Mouse (Mus musculus) kidney, postnatal 14 days (tissue): ENCODE measurements at regions not wholly inside any gene's neighbourhood (a gene's known extent, or its start where the extent isn't known, plus 50 kb on each side); places are given as distances from the start of the nearest gene placed in this dataset.

ENCODE experiments used
- DNase-seq: peaks from one replicate; pipeline ENCODE4 v3.0.0; 2022; ENCODE audit warnings: mixed read lengths

DNA sequence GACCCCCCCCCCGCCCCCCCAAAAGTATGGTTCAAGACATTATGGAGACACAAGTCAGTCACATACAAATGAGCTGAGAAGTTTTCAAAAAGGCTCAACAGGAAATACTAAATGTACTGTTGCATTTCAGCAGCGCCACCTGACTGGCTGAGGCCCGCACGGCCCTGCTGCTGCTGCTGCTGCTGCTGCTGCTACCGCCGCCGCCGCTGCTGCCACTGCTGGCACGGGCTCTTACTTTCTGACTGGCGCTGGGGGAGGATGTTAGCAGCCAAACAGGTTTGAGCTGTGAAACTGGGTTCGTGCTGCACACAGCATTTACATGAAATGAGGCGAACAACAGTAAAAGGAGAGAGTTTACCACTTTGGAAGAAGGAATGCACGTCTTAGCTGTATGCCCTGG is 167.3 kb upstream of the Lrig3 start:
- peak; percentile 12 for DNase-seq

DNA sequence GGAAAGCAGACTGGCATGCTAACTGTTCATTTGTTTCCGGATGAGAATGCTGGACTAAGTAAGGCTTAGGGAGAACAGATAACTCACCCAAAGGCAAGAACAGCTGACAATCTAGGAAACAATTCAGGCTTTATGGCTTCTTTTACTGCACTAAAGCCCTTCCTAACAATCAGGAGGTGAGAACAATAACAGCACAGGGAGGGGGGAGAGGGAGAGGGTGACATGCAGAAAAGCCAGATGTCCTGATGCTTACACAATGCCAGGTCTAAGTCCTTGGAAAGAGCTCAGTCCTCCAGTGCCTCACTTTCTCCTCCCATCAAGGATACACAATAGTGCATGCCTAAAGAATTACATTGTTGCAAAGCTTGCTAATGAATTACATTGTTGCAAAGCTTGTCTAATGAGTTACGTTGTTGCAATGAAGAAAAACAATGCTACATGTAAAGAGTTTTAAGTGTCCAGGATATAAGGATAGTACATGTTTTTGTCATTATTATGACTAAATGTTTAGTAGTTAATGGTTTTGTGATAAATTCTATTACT is 165.3 kb upstream of the Lrig3 start:
- DNase-seq, result no peak

DNA sequence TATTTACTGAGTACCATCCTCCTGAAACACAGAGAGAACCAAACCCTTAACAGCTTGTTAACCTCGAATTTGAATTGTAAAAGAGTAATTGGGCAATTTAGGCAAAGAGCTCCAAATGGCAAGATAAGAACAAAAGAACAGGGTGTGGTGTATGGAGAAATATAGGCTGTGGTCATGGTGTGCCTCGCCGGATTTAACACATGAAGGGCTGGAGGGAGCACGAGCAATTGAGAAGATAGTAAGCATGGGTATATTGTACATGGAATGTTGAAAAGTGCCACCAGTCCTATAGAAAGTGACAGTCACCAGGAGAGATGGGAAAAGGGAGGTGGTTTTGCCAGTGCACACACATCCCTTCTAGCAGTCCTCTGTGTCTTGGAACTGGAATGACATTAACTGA is 164.5 kb upstream of the Lrig3 start:
- DNase-seq, result no peak

DNA sequence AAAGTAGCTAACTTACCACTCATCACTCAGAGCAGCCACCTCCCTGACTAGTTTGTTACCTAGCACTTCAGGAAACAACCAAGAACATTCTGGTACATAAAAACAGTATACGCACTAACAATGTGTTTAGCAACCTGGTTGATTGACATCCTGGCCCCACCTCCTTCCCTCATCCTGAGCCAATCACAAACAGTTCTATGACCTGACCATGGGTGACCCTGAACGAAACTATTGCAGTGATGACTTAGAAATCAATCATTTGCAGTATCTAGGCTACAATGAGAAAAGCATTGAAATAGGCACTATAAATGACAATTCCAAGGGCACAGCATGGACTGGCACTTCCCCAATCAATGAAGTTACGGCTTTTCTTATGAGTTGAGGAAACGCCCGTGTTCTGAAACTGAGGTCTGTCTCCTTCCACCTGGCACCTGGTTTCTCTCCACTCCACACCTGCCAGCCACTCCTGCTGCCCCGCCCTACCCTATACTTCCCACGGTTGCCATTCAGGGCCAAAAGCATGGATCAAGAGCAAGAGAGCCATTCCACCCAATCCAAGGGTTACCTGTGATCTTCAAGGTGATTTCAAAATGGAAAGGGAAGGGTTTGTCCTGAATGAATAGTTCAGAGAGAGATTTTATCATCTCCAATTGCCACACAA is 162.9 kb upstream of the Lrig3 start:
- DNase-seq, result no peak

DNA sequence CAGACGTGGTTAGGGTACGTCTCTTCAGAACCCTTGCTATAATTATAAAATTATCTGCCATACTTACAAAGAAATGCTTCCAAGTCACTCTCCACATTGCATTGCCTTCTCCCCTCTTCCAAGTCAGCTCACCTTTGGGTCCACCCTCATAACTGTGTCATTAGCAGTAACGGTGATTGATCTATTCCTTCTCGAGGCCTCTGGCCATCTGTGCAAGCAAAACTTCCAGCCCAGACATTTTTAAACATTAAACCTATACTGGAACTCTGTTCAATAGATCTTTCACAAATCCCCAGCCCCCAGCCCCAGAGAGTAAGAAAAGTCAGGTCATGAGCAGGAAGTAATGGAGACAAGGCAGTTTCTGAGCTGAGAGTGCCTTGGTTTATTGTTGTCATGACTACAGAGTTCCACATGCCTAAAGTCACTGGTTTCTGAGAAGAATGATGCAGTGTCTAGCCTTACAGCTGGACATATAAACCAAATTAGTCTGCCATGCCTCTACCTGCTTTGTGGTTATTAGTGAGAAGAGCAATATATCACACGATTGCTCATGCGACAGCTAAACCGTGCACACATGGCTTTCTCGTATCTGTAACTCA is 156.1 kb upstream of the Lrig3 start:
- no peak for DNase-seq

DNA sequence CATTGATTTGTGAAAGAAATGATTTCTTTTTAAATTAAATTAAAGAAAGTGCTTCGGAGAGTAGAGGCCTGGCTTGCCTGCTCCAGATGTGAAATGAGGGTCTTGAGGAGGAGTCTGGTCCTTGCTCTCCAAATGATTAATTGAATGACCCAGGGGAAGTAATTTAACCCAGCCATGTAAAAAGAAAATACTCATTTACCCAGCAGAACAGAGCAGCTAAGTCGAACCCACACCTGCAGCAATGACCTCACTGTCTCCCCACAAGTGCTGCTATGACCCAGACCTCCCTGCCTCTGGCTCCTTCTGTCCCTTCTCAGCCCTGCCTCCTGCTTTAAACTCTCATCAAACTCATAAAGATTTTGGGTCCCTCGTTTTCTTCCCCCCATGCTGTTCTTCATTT is 155.4 kb upstream of the Lrig3 start:
- no peak for DNase-seq

DNA sequence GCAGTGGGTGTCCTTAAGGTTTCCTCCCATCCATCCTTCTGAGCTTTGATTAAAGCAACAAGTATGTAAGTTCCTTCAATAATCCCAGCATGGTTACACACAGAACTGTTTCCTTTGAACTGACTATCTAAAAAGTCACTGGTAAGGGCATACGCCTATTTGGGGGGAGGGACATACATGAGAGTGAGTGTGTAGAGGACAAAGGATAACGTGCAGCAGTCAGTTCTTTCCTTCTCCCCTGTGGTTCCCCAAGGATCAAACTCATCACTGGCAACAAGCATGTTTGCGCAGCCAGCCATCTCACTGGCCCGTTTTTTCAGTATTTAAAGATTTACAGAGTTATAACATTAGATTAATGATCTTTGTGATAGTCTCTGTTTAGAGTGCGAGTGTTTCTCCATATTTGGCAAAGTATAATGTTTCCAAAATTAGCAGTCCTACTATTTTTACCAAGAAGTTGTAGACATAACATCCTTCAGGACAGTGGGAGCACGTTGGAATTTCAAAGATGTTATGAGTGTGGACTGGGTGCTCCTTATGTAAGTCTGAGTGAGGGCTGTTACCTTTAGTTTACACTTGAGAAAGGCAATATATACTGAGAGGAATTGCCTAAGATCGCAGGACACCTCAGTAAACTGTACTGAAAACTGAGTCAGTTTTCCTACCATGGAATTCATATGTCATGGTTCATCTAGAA is 151.6 kb upstream of the Lrig3 start:
- DNase-seq, result no peak

DNA sequence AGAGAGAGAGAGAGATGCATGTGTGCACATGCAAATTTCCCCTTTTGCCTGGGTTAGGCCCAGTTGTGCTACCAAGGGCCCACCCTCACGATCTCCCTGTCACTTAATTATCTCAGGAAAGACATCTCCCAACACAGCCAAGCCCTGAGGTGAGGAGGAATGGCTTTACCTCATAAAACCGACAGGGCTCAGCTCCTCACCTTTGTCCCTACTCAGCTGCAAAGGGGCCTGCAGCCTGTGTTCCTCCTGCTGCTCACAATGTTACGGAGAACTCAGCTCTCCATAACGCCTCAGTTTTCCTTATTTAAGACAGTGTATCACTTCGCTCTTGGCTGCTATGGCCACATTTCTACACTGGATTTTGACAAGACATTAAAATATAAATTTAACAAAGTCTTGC is 133.8 kb upstream of the Lrig3 start:
- no peak for DNase-seq

DNA sequence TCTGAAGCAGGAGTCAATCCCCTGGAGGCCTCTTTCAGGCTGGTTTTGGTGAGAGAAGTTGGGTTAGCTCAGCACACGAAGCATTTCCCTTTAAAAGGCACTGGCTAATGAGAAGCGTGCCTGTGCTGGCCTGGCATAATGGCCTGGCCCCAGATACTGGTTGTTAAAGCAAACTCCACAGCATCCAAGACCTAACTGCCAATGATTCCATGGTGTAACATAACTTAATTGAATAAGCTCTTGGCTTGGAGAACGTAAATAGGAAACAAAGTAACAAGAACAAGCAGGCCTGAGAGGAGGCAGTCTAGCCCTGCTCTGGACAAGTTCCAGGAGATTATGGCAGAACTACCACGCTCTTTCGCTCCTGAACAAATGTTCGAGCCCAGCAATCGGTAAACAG is 133.2 kb upstream of the Lrig3 start:
- no peak for DNase-seq

DNA sequence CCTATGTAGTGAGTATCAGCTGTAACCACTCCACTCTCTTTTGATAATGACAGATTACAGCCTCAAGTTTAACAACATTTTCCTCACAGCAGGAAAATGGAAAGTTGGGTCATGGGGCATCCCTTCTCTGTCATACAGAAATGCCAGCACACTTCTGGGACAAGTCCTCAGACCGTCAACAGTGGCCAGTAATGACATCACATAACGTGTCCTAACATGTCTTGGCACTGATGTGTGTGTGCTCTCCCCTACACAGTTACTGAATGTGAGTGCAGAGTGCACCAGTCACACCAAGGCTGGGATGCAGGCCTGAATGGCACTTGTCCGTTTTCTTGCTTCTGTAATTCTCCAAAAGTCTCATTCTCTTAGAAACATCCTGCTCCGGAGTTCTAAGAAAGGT is 132.0 kb upstream of the Lrig3 start:
- DNase-seq, result no peak

DNA sequence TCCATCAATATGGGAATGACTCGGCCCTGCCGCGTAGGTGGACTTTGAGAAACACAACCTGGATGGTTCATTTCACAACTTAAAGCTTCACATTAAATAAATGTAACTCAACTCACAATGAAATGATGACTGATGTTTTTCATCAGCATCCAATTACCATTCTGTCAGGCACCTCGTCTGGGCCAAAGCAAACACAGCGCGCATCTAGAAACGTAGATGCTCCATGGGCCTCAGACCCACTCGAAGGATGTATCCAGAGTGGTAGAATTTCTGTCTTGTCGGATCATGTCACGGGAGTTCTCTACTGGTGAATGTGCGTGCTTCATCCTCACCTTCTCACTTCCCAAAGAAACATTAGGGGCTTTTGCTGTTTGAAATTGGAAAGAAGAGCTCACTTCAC is 127.0 kb upstream of the Lrig3 start:
- DNase-seq, result no peak

DNA sequence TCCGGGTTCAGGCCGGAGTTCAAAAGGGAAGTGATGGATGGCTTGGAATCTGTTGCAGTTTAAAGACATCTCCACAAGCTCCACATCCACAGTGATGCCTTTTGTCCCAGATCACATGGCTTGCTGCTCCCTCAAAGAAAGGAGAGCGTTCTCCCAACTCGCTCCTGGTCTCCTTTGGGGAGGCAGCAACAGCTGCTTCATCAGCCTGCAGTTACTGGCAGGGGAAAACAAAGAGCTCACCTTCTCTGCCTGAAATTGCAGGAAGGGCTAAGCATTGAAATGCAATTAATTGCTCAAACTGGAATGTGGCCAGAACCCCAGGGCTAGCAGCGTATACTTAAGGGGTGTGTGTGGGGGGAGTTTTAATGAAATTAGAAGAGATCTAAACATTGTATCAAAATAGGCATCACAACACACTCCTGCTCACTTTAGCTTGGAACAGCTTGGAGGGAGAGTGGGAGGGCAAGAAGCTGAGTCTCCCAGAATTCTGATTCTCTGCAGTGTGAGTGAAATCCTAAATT is 126.3 kb upstream of the Lrig3 start:
- no peak for DNase-seq

DNA sequence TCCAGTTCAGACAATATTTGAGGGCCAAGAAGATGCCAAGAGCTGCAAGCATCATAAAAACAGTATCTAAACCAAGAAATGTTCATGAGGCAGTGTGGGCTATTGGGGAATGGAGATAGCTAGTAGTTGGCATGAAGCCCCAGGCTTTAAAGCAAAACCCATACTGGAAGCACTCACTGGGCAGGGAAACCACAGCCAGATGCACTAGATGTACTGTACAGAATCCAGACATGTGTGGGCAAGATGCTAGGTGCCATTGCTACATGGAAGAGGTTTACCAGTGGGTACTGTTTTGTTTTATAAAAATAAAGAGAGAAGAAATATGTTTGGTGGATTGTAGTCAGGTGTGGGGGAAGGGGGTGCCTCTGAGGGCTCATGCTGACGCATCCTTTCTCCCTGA is 125.6 kb upstream of the Lrig3 start:
- DNase-seq, result no peak

DNA sequence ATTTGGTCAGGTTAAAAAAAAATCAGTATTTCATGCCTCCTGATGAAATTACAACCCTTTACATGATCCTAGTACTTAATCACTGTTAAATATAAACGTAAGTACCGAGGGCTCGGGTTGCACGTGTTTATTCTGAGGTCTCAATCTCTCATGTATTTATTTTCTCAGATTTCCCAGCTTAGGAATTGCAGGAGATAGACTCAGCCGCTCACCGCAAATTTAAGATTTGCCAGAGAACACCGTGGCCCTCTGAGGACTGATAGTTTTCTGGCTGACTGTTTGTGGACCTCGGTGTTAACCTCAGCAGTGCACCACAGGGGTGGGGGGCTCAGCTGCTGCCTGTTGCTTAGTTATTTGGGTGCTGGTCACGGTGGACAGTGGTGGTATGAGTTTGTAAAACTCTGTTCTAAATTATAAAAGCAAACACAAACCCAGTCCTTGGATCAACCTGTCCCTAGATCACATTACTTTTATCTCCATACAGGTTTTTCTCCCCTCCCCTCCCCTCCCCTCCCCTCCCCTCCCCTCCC is 121.6 kb upstream of the Lrig3 start:
- DNase-seq, result no peak

DNA sequence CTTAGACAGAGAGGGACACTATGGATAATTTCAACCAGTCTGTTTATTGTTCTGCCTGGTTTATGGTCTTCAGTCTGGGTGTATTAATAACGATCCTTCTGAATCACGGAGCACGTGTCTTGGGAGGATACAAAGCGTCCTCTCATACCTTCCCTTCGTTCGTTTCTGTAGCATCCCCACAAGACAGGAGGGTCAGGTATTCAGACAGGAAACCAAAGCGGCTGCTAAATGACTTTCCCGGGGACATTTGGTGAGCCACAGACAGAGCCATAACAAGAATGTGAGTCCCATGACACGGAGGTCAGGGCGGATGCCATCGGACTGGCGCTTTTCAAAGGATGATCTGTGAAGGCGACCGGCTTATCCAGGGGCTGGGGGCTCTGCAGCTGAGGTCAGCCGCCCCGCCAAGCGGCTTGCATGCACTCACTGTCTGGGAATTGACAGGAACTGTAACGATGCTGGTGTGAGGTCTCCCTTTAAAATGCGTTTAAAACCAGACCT is 120.9 kb upstream of the Lrig3 start:
- DNase-seq, result no peak

DNA sequence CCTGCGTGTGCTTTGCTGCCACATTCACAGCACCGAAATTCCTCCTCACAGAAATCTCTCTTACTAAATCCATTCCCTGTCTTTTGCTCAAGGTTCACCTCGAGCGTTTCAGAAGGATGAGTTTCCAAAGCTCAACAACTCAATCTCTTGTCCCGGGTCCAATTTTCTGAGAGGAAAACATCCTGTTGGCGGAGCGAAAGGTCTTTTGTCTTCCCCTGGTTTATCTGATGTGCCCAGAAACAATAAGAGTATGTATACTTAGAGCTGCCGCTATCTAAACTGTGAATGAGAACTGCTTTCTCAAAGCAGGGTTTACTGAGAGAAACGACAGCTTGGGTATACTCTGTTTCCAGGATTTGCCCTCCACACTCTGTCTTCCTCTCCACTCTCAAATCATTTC is 115.6 kb upstream of the Lrig3 start:
- DNase-seq, result no peak

DNA sequence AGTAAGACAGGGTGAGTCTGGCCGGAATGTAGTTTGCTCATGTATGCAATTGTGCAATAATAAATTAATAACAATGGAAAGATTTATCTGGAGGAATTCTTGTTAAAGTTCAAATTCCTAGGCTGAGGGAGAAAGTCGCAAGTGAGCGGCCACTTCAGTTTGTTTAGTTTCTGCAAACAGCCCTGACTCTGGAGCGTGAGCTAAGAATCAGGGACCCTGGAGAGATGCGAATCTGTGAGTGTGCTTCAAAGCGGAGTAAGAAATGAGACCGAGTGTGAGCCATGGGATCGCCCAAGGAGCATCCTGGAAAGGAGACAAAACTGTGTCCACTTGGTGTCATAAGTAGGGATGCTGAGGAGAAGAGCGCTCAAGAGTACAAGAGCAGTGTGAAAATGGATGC is 104.2 kb upstream of the Lrig3 start:
- no peak for DNase-seq

DNA sequence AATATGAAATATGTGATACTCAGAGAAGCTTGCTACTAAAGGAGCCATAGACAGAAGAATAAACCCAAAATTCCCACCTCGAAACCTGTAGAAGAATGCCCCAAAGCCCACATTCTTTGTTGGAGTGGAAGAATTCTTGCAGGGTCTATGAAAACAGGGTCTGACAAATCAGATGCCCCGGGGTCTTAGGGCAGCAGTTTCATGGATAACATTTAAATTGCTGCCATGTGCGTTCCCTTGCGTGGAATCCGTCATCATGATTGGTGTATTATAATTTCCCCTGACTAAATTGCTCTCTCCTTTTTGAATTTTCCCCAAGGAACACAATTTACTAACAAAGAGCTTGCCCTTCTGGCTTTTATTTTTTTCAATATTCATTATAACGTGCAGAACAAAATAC is 99.6 kb upstream of the Lrig3 start:
- DNase-seq, result no peak

DNA sequence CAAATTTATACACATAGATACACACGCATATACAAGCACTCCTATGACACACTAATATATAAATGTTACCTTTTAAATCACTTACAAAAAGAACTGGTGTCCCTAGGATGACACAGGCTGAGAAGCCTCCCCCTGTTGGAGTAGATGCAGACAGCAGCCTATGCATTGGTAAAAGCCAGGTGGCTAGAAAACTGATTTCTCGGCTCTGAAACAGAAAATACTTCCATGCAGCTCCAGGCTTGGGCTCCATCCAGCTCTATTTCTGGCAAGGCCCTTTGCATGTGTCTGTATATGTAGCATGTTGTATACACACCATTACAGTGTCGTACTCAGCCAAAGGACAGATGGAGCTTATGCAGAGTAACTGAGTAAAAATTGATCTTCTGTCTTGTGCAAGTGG is 81.4 kb upstream of the Lrig3 start:
- no peak for DNase-seq

DNA sequence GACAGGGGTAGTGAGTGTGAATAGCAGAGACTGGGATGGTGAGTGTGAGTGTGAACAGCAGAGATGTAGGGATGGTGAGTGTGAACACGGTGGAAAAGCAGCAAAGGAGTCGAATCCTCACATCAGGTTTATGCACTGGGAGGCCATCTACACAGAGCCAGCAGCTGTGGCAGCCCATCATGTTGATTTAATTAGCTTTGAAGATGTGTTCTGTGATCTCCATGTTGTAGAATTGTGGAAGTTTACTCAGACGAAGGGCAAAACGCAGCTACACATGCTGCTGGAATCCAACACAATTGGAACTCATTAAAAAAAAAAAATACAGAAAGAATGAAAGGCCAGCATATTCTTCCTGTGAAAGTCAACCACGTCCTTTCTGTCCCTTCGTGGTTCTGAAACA is 80.2 kb upstream of the Lrig3 start:
- no peak for DNase-seq

DNA sequence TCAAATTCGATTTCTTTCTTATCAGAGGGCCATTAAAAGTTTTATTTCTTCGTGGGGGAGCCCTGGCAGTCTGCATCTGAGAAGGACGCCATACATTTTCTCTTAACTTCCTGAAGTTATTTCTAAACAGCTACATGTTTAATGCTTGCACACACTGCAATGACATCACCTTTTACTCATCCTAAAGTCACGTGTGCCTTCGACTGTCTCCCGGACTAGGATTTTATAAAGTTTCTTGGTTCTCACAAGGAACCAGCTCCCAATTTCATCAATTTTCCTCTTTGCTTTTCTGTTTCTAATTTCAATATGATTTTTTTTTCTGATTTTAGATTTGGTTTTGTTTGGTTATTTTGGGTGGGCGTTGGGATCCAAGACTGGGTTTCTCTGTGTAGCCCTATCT is 73.8 kb upstream of the Lrig3 start:
- no peak for DNase-seq

DNA sequence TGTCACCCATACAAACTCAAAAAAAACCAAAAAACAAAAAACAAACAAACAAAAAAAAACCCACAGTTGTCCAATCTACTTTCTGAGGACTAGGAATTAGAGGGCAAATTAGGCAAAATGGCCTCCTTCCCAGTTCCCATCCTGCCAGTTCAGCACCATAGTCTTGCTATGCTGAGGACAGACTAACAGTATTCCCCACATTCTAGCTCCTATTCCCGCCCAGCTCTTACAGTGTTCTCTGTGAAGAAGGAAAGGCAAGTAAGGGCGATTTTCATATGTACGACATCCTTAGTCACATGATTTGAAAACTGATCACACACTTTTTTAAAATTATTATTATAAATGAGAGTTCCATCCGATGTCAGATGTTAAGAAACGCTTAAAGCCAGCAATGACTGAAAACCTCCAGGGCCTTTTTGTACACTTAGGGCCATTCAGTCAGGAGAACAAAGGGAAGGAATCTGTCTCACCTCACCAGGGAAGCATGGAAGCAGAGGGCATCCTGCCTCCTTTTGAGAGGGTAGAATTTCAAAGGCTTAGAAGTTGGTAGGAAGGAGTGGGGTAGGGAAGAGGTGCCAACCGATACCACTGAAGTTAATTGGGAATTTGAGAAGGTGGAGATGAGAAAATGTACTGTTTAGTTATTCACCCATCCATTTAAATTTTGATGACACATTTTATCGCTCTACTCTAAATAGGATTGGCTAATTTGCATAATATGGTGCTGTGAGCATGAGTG is 70.1 kb upstream of the Lrig3 start:
- no peak for DNase-seq

DNA sequence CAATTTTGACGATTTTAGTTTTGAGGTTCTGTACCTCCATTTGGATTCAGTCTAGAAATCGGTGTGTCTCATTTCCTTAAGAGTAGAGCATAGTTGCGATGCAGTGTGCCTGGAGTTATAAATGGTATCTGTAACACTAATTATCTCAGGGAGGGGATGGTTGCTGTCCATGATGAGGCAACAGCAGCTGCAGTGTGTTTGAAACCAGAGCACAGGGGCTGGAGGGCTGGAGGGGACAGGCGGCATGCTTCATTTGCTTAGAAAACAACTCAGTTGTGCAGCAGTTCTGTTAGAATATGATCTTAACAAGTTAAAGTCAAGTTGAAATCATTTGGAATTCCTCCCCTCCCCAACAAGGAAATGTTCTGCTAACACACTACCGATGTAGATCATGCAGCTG is 69.3 kb upstream of the Lrig3 start:
- DNase-seq, result no peak
